Mouse (Mus musculus): ENCODE data around the gene Ncor2.

DNA sequence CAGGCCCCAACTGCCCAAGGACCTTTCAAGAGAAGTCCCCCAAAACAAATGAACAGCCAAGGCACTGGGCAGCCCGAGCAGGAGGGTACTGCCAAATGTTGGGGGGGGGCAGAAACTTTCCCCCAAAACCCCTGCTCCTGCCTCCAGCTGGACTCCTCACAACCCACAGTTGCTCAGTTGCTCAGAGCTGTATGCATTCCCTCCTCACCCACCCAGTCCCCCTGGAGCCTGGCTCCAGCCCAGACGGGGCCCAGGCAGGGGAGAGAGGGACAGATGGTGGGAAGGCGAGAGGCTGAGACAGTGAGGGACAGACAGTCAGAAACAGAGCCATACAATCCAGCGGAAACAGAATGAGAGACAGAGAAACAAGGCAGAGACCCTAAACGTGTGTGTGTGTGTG is 66.0 kb downstream of the Ncor2 start:
- no peak for TF ChIP-seq POLR2A (IDR thresholded peaks at IDR 0.05; ENCODE audit: low read depth, low read length)
- TF ChIP-seq CTCF (IDR thresholded peaks at IDR 0.05; ENCODE audit: extremely low read depth, insufficient read length, insufficient replicate concordance, low read depth, low read length): no peak
